Mouse (Mus musculus) G1E (cell line): ENCODE measurements around the gene Cuta.
"Not testable (repeated sequence)": the region's sequence is repeated elsewhere in the genome, so short reads cannot be mapped to it uniquely, and the experiment has no call there.

ENCODE experiments used
- CTCF ChIP-seq: IDR thresholded peaks from 2 replicates; pipeline ENCODE4 v1.5.1; 2012; ENCODE audit warnings: low read depth, low read length, inconsistent platforms, mixed read lengths
- GATA1 ChIP-seq: IDR thresholded peaks from 2 replicates; pipeline ENCODE4 v1.6.1; 2012; ENCODE audit warnings: borderline replicate concordance, low read length, inconsistent platforms, mixed read lengths
- GATA2 ChIP-seq: IDR thresholded peaks from 2 replicates; pipeline ENCODE4 v1.6.1; 2012; ENCODE audit warnings: low read depth, low read length, inconsistent platforms, borderline replicate concordance
- POLR2AphosphoS5 ChIP-seq: IDR thresholded peaks from 2 replicates; pipeline ENCODE4 v1.6.1; 2012; ENCODE audit warnings: low read depth, low read length, inconsistent platforms; ENCODE audit not compliant: insufficient replicate concordance
- TAL1 ChIP-seq: conservative IDR thresholded peaks from 2 replicates; pipeline ENCODE4 v1.6.1; 2012; ENCODE audit warnings: low read depth, low read length, inconsistent platforms, mixed read lengths

GRCm38 (mm10) chr17:26925414-26925813 is 14.0 kb downstream of the Cuta start:
- not testable (repeated sequence) for TF ChIP-seq POLR2AphosphoS5, CTCF, GATA1, GATA2, TAL1
